Mouse (Mus musculus) cerebellum, postnatal 36 days (tissue): Measurements from ENCODE around the gene Arl6ip5.

ENCODE experiments used
- DNase-seq, 2 experiments: peaks; one replicate each; pipeline ENCODE4 v3.0.0; 2021 to 2022; ENCODE audit warnings: mixed read lengths in 2 of 2

Gene Arl6ip5

GRCm38 (mm10) chr6:97210191-97210961 lies at the start of gene Arl6ip5:
Arl6ip5 (plus strand) TSS chr6:97210689.
- peak; percentile 89 to 90 for DNase-seq

GRCm38 (mm10) chr6:97175716-97176115 lies 34.8 kb upstream of the Arl6ip5 start:
- no peak for DNase-seq

DNA sequence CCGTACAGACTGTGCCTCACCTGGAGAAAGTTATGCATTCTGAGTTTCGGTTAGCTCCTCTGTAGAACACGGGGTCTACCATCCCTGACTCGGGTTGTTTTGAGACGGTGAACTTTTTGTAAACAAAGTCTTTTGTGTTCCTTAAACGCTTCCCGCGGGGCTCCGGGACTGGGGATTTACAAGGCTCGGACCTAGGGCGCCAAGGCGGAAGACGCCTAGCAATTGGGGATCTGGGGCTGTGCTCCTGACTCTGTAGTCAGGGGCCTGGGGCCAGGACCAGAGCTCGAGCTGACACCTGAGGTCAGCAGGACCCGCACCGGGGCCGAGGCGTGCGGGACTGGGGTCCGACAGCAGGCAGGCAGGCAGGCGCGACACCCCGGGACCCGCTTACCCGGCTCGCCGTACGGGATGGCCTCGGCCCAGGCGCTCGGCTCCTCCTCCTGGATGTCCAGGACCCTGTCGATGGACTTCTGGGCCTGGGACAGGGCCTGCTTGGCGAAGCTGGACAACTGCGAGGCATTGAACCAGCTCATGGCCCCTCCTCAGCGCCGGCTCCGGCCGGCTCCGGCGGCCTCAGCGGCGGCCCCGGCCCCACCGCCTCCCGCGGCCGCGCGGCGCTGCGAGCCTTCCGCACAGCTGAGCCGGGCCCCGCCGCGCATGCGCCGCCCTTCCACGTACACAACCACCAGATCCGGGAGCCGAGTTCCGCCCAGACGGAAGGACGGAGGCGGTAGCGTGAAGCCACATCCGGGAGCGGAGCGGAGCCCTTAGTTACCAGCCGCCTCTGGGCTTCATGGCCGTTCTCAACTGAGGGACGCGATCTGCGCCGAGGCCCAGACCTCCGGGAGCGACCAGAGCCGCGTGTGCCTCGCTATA lies 31.8 kb upstream of the Arl6ip5 start, which contains the start of gene Tmf1:
Gene Tmf1 (minus strand): TSS at position 632 of the 876 bp plus-strand sequence.
- DNase-seq, result peak; percentile 95 to 97

GRCm38 (mm10) chr6:97179367-97179828 lies 31.1 kb upstream of the Arl6ip5 start:
- DNase-seq, result no peak

DNA sequence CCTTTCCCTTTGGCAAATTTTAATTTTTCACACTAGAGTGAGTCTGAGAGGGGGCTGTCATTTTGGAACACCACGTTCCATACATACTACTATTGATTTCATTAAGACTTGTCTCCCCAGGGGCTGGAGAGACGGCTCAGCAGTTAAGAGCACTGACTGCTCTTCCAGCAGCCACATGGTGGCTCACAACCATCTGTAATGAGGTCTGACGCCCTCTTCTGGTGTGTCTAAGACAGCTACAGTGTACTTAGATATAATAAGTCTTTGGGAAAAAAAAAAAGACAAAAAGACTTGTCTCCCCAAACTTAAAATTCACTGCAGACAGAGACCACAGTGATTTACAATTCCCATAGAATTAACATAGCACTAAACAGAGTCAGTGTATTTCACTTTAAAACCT lies 10.1 kb upstream of the Arl6ip5 start:
- DNase-seq, result no peak

GRCm38 (mm10) chr6:97202477-97202876 lies 8.0 kb upstream of the Arl6ip5 start:
- DNase-seq, result no peak

GRCm38 (mm10) chr6:97204252-97204869 lies 6.1 kb upstream of the Arl6ip5 start:
- no peak for DNase-seq

DNA sequence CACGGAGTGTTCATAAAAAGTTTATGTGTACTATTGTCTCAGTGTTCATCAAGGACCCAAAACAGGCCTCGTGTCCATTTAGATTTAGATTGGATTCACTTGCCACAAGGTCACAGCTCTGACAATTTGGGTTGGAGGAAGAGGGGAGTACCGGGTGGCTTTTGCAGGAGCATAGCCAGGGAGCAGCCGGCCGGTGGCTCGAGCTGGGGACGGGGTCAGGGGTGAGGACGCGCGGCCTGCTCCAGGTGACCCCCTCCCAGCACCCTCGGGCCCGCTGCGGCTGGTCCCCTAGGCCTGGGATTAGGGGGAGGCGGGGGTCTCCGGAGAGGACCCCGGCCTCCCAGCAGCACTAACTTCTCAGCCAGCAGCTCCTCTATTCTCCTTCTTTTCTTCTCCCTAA lies 5.5 kb upstream of the Arl6ip5 start:
- DNase-seq, result peak in 1 of 2 experiments; percentile 41

- DNase-seq, result peak; percentile 99 to 100
Measured at GRCm38 (mm10) chr6:97205439-97205885, 5.0 kb upstream of the Arl6ip5 start, which contains the start of gene Uba3. Uba3 (minus strand) TSS chr6:97205647.

DNA sequence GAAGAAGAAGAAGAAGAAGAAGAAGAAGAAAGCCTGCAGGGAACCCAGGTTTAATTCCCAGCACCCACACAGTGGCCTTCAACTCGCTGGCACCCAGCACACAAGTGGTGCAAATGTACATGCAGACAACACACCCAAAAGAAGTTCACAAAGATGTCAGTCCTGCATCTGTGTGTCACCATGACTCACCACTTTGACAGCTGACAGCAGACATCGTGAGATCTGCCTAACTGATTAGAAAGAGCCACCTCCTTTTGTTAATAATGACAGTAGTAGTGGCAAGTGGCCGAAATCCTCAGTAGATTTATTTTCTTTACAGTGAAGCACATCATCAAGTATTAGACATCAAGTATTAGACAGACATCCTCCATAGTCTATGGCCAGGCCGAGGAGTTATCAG lies 3.4 kb upstream of the Arl6ip5 start:
- DNase-seq, result no peak

GRCm38 (mm10) chr6:97208406-97208805 lies 2.1 kb upstream of the Arl6ip5 start:
- DNase-seq, result no peak

GRCm38 (mm10) chr6:97209201-97209600 lies 1.3 kb upstream of the Arl6ip5 start:
- DNase-seq, result no peak

GRCm38 (mm10) chr6:97209751-97210150 lies 738 bp upstream of the Arl6ip5 start:
- no peak for DNase-seq

DNA sequence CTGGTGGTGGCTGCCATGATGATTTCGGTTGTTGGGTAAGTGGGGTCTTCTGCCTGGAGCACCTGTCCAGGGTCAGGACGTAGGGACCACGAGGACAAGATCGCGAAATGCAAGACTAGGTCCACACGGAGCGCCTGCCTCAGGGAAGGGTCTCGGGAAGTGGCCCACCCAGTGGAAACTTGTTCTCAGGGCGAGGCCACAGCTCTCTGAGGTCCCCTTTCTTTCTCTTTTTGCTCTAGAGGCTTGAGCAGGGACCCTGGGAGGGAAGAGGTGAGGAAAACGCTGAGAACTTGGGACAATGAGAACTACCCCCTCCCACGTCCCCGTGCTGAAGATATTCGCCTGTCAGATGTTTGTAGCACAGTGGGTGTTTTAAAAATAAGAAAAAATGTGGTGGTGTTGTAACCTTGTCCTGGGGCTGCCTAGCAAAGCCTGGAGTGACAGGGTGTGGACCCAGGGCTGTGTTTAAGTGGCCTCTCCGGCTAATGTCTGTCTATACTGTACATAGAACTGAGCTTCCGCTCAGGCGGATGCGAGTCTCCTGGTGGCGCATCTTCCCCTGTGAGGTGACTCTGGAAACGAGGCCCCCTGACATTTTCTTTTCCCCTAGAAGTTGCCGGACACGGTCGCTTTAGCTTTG lies 593 bp downstream of the Arl6ip5 start:
- peak in 1 of 2 experiments; percentile 24 for DNase-seq

- peak; percentile 71 to 81 for DNase-seq
Measured at GRCm38 (mm10) chr6:97211981-97212380, 1.5 kb downstream of the Arl6ip5 start.

GRCm38 (mm10) chr6:97216154-97216821 lies 5.8 kb downstream of the Arl6ip5 start:
- no peak for DNase-seq

DNA sequence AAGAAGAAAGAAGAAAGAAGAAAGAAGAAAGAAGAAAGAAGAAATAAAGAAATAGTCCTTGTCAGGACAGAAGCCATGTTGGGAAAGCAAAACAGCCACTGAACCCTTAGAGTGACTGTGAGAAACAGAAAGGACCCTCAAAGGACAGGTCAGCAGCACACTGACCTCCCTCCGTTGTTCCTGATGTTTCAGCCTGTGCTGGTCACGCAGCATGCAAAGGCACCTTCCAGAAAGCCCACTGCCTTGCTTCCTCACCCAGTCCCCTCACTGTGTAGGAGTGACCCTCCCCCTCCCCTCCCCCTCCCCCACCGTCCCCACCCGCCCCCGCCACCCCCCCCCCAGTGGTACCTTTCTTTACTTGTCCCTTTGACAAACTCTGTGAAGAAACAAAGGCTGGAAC lies 10.2 kb downstream of the Arl6ip5 start:
- no peak for DNase-seq

- no peak for DNase-seq
Measured at GRCm38 (mm10) chr6:97221205-97222025, 10.9 kb downstream of the Arl6ip5 start.

DNA sequence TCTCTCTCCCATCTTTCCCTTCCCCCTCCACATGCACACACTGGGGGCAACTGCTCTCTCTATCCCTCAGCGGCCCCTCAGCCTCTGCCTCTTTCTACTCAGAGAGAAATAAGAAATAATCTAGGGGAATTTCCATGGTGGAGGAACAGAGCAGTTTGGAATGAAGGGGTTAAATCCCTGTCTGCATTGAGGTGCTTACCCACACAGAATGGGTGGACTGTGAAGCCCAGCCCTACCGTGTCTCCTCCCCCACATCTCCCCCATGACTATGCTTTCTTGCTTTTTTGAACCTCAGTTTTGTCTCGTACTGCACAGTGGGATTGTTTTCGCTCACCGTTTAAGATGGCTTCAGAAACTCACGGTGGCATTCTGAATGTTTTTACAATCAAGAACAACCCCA lies 11.8 kb downstream of the Arl6ip5 start:
- DNase-seq, result no peak

DNA sequence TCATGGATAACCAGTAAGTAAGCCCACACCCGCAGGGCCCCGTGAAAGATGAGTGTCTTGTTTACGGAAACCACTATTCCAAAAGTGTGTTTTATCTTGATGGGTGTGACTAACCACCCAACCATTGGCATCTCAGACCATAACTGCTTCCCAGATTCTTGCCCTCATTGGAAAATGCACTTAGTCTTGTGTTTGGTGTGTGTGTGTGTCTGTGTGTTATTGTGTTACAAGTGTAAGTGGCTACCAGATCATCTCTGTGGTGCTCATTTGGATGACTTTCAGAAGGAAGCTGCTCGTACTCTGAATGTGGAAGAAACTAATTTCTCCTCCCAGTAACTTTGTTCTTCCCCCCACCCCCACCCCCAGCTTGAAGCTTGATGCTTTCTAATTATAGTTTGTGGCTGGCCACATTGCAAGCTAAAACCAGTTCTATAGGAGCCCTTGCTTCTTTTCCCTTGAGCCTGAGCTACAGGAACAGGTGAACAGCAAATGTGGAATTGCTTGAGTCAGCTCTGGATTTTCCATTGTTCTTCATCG lies 12.5 kb downstream of the Arl6ip5 start:
- DNase-seq, result no peak

GRCm38 (mm10) chr6:97223566-97223965 lies 13.1 kb downstream of the Arl6ip5 start:
- DNase-seq, result no peak
